Mouse (Mus musculus) frontal cortex, postnatal 36 days (tissue): Measurements from ENCODE around the gene Fut1.

Experiments
- DNase-seq, 2 experiments: peaks; one replicate each; pipeline ENCODE4 v3.0.0; 2022; ENCODE audit warnings: low spot score in 2 of 2

Gene Fut1

DNA sequence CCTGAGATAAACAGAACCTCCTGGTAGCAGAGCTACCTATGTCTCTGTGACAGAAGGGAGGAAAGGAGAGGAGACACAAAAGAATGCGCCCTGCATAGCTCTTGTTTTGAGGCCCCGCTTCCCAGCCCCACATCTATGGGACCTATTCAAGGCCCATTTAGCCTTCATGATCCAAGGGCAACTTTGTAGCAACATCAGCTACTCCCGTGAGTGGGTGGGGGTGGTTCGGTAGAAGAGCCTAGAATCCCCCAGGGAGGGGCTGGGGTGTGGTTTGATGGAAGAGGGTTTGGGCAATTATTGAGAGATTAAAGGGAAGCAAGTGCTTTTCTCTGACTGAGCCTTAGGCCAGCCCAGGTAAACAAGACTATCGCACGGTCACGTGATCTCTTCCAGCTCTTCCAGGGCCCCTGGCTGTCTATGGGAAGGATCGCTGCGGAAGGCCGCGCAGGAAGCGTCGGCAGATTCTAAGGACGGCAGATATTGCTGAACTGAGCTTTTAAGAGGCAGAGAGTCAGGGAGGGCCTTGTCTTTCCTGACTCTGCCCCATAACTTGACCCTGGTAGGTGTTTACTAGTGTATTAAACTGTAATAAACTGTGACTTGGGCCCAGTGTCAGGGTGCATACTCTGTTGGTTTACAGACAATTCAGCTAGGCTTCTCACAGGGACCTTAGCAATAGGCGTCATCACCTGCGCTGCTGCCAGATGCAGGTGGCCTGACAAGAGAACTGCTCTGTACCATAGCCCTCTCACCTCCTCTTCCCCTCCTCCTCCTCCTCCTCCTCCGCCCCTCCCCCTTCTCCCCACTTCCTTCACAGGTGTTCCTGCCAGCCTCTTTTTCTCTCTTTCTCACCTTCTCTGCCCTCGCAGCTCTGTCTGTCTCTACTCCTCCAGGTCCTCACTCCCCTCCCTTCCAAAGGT, 17.9 kb upstream of the Fut1 start:
- no peak for DNase-seq

DNA sequence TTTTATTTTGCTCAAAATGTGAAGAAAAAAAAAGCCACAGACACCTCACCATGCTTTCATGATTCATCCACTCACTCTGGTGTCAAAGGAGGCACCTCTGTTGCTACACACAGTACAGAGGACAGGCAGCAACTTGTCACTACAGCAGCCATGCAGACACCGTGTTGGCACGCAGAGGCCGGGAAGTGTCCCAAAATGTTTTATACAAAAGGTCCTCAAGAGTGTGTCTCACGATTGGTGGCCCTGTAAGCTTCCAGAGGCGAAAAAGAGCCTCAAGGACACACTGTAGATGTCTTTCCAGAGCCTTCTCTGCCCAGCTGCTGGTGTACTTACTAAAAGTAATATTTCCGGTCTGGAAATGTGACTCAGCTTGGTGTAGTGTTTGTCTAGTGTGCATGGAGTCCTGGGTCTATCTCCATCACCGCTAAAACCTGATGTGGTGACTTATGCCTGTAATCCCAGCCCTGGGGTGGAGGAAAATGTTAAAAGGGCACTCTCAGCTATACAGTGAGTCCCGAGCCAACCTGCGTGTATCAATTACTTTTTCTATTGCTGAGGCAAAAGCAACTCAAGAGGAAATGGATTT, 11.3 kb upstream of the Fut1 start:
- no peak for DNase-seq

DNA sequence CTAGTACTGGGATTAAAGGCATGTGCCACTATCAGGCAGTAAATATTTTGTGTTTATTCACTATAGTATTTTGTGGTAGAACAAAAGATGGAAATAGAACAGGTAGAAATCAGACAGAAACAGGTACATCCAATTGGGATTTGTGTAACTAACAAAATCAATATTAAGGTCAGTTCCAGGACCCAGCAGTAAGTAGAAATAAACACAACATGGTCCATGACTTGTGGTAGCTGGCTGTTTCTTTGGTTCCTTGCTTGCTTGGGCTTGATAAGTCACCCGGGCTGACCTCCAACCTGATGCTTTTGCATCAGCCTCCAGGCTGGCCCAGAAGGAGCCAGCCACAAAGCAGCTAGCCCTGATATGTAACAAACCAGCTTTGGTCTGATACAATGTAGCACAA, 7.6 kb upstream of the Fut1 start:
- DNase-seq, result no peak

DNA sequence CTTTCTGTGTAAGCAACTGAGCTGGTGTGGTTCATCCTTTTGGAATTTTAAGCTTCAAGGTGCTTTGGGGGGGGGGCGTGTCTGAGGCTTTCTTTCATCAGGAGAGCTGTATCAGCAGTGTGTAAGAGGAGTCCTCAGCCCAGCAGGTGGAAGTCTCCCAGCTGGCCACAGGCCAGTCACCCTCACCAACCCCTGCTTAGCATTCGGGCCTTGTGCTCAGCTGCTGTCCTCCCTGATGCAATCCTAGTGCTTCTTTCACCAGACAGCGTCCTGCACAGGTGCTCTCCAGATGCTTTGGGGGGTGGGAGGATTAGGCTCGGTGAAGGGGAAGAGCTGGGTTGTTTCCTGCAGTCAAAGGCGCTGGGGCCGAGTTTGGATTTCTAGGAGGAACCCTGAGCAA, 812 bp upstream of the Fut1 start:
- DNase-seq, result no peak

DNA sequence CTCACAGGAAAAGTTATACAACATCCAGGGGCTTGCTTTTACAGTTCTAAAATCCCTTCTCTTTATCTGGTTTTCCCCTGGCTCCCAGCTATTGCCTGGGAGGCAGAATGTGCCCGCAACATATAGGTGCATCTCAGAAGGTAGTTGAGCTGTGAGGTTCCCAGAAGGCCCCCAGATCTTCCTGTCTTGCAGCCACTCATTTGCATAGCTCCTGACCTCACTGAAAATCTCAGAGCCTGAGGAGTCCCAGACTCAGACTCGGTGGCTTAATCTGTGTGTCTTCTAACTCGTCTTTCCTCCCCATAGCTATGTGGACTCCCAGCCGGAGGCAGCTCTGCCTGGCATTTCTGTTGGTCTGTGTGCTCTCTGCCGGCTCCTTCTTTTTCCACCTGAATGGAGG, 1.2 kb downstream of the Fut1 start:
- DNase-seq, result no peak

DNA sequence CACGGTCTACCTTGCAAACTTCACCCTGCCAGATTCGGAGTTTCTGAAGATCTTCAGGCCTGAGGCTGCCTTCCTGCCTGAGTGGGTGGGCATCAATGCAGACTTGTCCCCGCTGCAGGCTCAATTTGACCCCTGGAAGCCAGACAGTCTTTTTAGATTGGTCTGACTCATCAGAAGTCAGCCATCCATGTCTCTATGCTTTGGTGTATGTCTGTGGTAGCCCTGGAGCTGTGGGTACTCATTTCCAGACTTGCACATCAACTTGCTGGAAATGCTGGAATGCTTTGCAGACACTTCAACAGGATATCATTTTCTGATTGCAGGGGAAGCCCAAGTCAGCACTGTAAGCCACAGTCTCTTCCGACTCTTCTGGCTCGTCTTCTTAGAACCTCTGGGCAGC, 2.5 kb downstream of the Fut1 start:
- DNase-seq, result no peak

DNA sequence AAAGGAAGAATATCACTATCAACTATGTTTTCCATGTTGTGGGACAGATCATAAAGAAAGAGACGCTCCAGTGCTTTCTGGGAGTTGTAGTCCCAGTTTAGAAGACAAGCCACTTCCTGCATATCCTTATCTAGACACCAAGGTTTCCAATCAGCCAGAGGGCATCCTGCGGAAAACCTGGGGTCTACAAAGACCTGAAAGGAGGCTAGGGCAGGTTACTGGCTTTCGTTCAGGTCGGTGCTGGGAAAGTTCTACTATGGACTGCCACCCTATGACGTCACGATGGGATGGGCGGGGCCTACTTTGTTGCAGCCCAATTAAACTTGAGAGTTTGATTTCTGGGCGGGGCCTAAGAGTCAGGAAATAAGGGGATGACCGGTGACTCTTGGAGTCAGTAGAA, 4.4 kb downstream of the Fut1 start, which contains the start of gene Izumo1:
Gene Izumo1 (plus strand): TSS at position 369 of the 400 bp plus-strand sequence.
- DNase-seq, result no peak

DNA sequence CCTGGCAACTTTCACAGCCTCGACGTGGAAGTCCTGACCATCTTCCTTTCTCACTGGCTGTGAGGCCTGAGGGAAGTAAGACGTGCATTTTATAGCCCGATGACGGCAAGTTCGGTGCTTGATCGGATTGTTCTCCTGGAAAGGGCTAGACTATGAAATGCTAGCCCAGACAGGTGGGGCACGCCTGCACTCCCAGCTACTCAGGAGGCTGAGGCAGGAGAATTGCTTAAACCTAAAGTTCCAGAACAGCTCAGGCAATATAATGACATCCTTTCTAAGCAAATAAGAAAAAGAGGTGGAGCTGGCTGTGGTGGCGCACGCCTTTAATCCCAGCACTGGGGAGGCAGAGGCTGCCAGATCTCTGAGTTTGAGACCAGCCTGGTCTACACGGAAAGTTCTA, 6.4 kb downstream of the Fut1 start:
- no peak for DNase-seq

DNA sequence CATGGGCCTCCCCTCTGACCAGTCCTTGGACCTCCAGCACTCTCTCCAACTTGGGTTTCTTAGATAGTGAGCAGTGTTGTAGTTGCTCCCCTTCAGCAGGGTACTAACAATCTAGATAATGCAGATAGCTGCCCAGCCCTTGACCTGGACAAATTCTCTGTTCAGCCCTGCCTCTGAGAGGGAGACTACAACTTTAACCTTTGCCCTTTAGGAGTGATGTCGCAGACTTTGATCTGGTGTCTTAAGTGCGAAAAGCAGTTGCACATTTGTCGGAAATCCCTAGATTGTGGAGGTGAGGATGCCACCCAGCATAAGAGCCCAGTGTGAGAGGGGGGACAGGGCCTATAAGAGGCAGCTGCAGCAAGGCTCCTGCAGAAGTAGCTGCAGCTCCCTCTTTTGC, 7.6 kb downstream of the Fut1 start:
- no peak for DNase-seq

DNA sequence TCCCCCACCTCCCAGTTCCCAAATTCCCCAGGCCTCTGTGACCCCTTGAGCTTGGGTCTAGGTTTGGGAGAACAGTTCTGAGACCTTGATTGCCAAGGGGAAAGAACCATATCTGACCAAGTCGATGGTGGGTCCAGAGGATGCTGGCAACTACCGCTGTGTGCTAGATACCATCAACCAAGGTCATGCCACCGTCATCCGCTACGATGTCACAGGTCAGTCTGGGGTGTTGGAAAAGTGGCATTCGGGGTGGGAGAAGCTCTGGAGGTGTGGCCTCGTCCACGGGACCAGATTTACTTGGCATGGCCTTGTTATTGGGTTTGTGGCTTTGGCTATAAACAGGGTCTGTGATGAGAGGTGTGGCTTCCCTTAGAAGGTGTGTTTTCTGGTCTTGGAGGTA, 8.4 kb downstream of the Fut1 start:
- no peak for DNase-seq

DNA sequence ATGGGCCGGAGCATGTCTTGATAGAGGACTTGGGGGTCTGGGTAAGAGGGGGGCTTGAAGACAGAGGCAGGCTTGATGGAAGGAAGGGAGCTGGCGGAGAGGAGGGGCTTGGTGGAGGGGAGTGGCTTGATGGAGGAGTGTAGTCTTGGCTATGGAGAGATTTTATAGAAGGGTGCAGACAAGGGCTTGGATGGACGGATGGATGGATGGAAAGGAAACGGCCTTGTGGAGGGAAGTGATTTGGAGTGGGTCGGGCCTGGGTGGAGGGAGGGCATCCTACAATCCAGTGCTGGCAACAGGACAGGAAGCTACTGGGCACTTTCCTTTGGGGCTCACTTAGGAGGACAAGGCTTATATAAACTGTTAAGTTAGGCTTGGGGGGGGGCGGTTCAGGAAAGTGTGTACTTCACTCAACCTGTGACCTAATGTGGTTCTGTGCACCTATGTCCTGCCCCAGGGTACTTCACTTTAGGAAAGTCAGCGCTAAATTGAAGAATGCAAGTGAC, 9.5 kb downstream of the Fut1 start:
- DNase-seq, result no peak

DNA sequence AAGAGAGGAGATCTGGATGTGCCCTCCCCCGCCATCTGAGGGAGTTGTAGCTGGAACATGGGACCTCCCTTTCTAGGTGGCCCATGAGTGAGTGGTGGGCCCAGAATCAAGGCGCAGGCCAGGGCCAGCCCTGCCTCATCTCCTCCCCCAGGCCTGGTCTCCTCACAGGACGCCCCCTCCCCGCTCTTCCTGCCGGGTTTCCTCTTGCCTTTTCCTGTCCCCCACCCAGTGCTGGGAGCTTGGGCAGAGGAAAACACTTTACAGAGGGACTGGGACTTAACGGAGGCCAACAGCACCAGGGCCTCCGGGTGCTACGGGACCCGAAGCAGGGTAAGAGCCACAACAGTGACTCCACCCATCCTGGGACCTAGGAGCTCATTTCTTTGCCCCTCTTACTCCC, 10.2 kb downstream of the Fut1 start, which contains the start of gene Rasip1:
Gene Rasip1 (plus strand): TSS at position 228 of the 400 bp plus-strand sequence.
- DNase-seq, result no peak

DNA sequence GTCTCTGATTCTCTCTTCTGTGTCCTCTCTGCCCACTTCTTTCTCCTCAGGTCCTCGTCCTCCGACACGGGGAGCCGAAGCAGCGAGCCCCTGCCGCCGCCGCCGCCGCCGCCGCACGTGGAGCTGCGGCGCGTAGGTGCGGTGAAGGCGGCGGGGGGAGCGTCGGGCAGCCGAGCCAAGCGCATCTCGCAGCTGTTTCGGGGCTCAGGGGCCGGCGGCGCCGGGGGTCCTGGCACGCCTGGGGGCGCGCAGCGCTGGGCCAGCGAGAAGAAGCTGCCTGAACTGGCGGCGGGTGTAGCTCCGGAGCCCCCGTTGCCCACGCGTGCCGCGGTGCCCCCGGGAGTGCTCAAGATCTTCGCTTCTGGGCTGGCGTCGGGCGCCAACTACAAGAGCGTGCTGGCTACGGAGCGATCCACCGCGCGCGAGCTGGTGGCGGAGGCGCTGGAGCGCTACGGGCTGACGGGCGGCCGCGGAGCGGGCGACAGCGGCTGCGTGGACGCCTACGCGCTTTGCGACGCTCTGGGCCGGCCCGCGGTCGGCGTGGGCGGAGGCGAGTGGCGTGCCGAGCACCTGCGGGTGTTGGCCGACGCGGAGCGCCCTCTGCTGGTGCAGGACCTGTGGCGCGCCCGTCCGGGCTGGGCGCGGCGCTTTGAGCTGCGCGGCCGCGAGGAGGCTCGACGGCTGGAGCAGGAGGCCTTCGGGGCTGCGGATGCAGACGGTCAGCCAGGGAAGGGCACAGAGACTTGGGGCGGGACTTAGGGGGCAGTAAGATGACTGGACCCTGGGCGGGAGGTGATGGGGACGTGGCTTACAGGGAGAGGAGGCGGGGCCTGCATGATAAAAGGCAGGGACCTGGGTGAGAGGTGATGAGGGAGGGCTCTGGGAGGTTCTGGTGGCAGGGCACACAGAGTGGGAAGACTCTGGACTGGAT, 11.5 kb downstream of the Fut1 start:
- peak; percentile 76 to 80 for DNase-seq

DNA sequence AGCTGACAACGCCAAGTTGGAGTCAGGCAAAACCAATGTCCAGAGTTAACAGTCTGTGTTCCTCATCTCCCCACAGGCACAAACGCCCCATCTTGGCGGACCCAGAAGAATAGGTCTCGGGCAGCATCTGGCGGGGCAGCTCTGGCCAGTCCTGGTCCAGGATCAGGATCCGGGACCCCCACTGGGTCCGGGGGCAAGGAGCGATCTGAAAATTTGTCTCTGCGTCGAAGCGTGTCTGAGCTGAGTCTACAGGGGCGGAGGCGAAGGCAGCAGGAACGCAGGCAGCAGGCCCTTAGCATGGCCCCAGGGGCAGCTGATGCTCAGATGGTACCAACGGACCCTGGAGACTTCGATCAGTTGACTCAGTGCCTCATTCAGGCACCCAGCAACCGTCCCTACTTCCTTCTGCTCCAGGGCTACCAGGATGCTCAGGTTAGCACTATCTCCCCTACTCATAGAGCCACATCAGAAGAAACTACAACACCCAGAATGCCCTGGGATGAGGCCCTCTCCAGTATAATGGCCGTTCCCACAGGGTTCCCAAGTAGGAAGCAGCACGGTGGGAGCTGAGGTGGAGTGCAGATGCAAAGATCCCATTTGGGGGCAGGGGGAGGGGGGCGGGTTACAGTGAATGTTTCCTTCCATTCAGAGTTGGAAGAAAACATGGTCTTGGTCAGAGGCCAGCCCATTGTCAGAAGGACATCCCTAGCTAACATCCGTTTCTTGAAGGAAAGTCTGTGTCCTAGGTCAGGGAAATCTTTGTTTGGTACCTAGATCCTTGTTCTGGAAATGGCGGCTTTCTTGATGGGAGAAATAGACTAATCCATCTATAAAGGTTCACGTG, 13.2 kb downstream of the Fut1 start:
- DNase-seq, result no peak

DNA sequence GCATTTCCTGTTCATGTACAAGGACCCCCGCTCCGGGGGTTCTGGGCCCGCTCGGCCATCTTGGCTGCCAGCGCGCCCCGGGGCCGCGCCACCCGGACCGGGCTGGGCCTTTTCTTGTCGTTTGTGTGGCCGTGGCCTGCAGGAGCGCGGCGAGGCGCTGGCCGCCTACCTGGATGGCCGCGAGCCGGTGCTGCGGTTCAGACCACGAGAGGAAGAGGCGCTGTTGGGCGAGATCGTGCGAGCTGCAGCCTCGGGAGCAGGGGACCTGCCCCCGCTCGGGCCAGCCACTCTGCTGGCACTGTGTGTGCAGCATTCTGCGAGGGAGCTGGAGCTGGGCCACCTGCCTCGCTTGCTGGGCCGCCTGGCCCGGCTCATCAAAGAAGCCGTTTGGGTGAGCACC, 15.4 kb downstream of the Fut1 start:
- DNase-seq, result peak; percentile 37 to 40

DNA sequence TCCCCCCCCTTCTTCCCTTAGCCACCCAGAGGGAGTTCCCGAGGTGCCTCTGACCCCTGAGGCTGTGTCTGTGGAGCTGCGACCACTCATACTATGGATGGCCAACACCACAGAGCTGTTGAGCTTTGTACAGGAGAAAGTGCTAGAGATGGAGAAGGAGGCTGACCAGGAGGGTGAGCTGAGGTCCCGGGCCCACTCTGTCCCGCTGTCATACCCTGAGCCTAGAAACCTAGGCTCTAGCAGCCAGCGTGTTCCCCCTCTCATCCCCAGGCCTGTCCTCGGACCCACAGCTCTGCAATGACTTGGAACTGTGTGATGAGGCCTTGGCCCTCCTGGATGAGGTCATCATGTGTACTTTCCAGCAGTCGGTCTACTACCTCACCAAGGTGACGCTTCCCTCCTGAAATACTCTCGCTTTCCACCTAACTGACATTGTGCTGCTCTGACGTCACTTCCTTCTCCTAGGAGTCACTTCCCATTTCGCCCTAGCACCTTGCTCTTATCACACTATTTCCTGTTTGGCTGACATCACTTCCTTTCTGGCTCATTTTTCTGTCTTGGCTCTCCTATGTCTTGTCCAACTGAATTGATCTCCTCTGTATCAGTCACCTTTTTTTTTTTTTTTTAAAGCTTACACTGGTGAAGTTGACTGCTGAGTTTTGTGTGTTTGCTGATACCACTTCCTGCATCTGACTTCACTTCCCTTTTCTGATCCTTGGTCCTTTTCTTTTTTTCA, 18.0 kb downstream of the Fut1 start:
- no peak for DNase-seq

DNA sequence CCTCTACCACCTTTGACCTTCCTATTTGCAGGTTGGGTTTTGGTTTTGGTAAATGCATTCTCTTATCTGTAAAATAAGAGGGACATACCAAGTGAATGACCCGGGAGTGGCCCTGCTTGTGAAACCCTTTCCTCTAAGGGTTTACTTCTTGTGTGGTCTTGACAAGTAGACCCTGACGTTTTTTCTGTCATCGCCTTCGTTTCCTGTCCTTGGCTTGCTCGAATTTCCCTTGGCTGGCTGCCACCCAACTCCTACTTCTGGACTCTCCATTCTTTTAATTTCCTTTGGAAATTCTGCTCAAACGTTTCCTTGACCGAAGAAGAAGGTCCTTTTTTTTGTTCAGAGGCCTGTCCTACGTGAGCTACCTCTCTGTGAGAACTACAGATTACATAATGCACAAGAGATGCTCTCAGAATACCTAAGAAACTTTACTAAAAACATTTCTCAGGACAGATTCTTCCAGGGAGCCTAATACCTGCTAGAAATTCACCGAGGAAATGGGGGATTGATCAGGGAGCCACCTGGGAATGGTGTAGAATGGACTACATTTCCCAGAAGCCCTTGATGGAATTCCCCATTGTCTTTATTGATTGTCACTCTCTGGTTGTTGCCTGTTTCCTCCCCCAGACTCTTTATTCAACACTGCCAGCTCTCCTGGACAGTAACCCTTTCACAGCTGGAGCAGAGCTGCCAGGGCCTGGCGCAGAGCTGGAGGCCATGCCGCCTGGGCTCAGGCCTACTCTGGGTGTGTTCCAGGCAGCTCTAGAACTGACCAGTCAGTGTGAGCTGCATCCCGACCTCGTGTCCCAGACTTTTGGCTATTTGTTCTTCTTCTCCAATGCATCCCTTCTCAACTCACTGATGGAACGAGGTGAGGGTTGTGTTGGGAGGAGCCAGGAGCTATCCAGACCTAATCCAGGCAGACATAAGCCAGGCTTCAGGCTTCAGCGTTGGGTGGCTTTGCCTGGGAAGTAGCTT, 18.9 kb downstream of the Fut1 start:
- DNase-seq, result no peak

DNA sequence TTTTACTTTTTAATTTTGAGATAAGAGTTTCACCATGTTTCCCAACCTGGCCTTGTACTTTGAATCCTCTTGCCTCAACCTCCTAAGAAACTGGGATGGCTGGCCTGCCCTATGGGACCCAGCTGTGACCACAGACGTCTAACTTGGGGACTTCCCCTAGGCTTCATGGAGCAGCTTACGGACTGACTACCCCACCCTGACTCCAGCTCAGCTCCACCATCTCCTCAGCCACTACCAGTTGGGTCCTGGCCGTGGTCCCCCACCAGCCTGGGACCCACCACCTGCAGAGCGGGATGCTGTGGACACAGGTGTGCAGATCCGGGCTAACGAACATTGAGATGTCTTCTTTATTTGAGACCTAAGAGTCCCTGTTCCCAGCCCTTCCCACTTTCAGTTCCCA, 20.6 kb downstream of the Fut1 start:
- DNase-seq, result no peak
